Mouse (Mus musculus): Measurements from ENCODE around the gene Dusp1. TPM values are rescaled to one million over a fixed set of nuclear protein-coding genes. Genes with fewer than 3 reads are reported as not detected.

The Dusp1 gene
- total and polyA plus RNA-seq, 3 experiments: 61.4 to 122 (median 71.3) TPM

GRCm38 (mm10) chr17:26506997-26507871 lies 54.7 kb downstream of the Dusp1 start:
- Histone ChIP-seq H3K36me3 (ENCODE audit: control insufficient read depth, insufficient read depth, low read length) (peaks cover 20% of the 10 kb centered on the region), H3K9ac (ENCODE audit: low read depth, low read length) (peak overlapping the region; percentile 93), H3K27me3 (ENCODE audit: control insufficient read depth, insufficient read depth, low read length) (no peaks in the 10 kb centered on the region), H3K27ac (peak overlapping the region; percentile 100), H3K4me3 (peak overlapping the region; percentile 68), H3K79me2 (replicated peaks; ENCODE audit: control insufficient read depth, insufficient read depth, low read length) (no peaks in the 10 kb centered on the region; the same call in none of the 2 replicates), H3K4me1 (ENCODE audit: control insufficient read depth, insufficient read depth, low read length) (peaks cover 27% of the 10 kb centered on the region)
- intact Hi-C loops (cut with DNase I): no loop called here
- no peak for TF ChIP-seq CTCF (IDR thresholded peaks at IDR 0.05)
- TF ChIP-seq EP300 (IDR thresholded peaks at IDR 0.05; ENCODE audit: insufficient read depth, low read depth, low read length): peak; percentile 54; the same call in 1 of the 2 replicates
- peak; percentile 55 for TF ChIP-seq POLR2A (IDR thresholded peaks at IDR 0.05; ENCODE audit: insufficient read depth, low read depth, low read length)
- WGBS: under 1% methylated on average over 24 of the region's 24 CpGs
- peak; percentile 74 to 76 for DNase-seq

GRCm38 (mm10) chr17:26506031-26506641 lies 55.8 kb downstream of the Dusp1 start:
- H3K4me3 ChIP-seq: peak overlapping the region; percentile 68
- H3K4me1 ChIP-seq (ENCODE audit: control insufficient read depth, insufficient read depth, low read length): peaks cover 22% of the 10 kb centered on the region
- H3K79me2 ChIP-seq (replicated peaks; ENCODE audit: control insufficient read depth, insufficient read depth, low read length): no peaks in the 10 kb centered on the region; the same call in none of the 2 replicates
- 5% methylated on average over 14 of the region's 14 CpGs for WGBS
- H3K27me3 ChIP-seq (ENCODE audit: control insufficient read depth, insufficient read depth, low read length): no peaks in the 10 kb centered on the region
- intact Hi-C loops (cut with DNase I): no loop called here
- H3K9ac ChIP-seq (ENCODE audit: low read depth, low read length): peak overlapping the region; percentile 93
- peak; percentile 79 to 81 for DNase-seq
- H3K27ac ChIP-seq: peak overlapping the region; percentile 100
- H3K36me3 ChIP-seq (ENCODE audit: control insufficient read depth, insufficient read depth, low read length): peaks cover 20% of the 10 kb centered on the region
- peak; percentile 18; the same call in 1 of the 2 replicates for TF ChIP-seq CTCF (IDR thresholded peaks at IDR 0.05)
- peak; percentile 82 for TF ChIP-seq POLR2A (IDR thresholded peaks at IDR 0.05; ENCODE audit: insufficient read depth, low read depth, low read length)
- TF ChIP-seq EP300 (IDR thresholded peaks at IDR 0.05; ENCODE audit: insufficient read depth, low read depth, low read length): peak; percentile 39; the same call in 1 of the 2 replicates

DNA sequence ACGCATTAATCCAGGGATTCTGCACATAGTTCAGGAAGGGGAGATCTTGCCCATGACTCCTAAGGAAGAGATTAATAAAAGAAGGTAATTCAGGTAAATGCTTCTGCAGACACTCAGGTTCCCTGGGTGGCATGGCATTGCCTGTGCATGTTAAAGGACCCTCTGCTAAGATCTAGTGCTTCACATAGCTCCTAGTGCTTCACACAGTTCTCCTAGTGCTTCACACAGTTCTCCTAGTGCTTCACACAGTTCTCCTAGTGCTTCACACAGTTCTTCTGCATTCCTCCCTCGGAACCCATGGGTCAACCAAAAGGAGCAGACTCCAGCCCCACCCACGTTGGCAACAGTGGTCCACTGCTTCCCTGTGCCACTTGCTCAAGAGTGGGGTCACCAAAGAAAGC lies 56.7 kb downstream of the Dusp1 start:
- Histone ChIP-seq H3K36me3 (ENCODE audit: control insufficient read depth, insufficient read depth, low read length) (peaks cover 20% of the 10 kb centered on the region), H3K4me1 (ENCODE audit: control insufficient read depth, insufficient read depth, low read length) (peaks cover 22% of the 10 kb centered on the region), H3K27ac (peak overlapping the region; percentile 100), H3K27me3 (ENCODE audit: control insufficient read depth, insufficient read depth, low read length) (no peaks in the 10 kb centered on the region), H3K9ac (ENCODE audit: low read depth, low read length) (peak overlapping the region; percentile 65), H3K4me3 (peak overlapping the region; percentile 68), H3K79me2 (replicated peaks; ENCODE audit: control insufficient read depth, insufficient read depth, low read length) (no peaks in the 10 kb centered on the region; the same call in none of the 2 replicates)
- TF ChIP-seq POLR2A (IDR thresholded peaks at IDR 0.05; ENCODE audit: insufficient read depth, low read depth, low read length) (peak; percentile 74), EP300 (IDR thresholded peaks at IDR 0.05; ENCODE audit: insufficient read depth, low read depth, low read length) (peak; percentile 34; the same call in 1 of the 2 replicates), CTCF (IDR thresholded peaks at IDR 0.05) (no peak)
- peak in 1 of 2 experiments; percentile 55 for DNase-seq
- WGBS: 26% methylated on average over 3 of the region's 3 CpGs
- intact Hi-C loops (cut with DNase I): no loop called here

DNA sequence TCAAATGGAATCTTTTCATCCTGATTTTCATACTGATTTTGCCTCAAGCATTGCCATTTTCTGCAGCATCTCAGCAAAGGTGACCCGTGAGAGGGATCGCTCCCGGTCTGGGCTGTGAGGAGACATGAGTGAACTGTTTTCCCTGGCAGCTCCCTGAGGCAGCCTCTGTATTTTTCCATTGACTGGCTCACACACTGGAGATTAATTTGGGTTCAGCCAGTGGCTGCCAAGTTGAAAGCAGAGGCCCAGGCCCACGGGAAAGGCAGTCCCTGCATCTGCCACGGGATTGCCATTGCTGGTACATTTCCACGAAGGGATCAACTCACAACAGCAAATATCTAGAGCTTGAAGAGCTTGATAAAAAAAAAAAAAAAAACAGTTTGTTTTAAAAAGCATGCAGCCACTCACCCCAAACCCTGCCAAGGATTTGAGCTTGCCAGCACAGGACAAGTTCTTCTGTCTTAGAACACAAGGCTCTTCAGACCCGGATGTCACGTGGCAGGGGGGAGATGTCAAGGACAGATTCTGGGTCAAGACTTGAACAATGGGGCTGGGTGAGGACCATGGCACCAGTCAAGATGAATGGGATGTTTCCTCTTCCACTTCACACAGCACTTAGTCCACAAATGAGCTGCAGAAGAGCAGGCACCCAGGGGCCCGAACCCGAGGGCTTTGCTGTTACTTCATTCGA lies 57.8 kb downstream of the Dusp1 start:
- 4% methylated on average over 11 of the region's 11 CpGs for WGBS
- intact Hi-C loops (cut with DNase I): loop anchor here (1.0 kb wide), 1 partner anchor 15 kb away; no protein-coding TSS in a partner anchor
- peak; percentile 81 to 89 for DNase-seq
- TF ChIP-seq POLR2A (IDR thresholded peaks at IDR 0.05; ENCODE audit: insufficient read depth, low read depth, low read length) (peak; percentile 72), CTCF (IDR thresholded peaks at IDR 0.05) (no peak), EP300 (IDR thresholded peaks at IDR 0.05; ENCODE audit: insufficient read depth, low read depth, low read length) (peak; percentile 94)
- Histone ChIP-seq H3K27ac (peak overlapping the region; percentile 100), H3K79me2 (replicated peaks; ENCODE audit: control insufficient read depth, insufficient read depth, low read length) (no peaks in the 10 kb centered on the region; the same call in none of the 2 replicates), H3K36me3 (ENCODE audit: control insufficient read depth, insufficient read depth, low read length) (peaks cover 20% of the 10 kb centered on the region), H3K27me3 (ENCODE audit: control insufficient read depth, insufficient read depth, low read length) (no peaks in the 10 kb centered on the region), H3K4me3 (peak overlapping the region; percentile 68), H3K9ac (ENCODE audit: low read depth, low read length) (peak overlapping the region; percentile 66), H3K4me1 (ENCODE audit: control insufficient read depth, insufficient read depth, low read length) (peaks cover 18% of the 10 kb centered on the region)

DNA sequence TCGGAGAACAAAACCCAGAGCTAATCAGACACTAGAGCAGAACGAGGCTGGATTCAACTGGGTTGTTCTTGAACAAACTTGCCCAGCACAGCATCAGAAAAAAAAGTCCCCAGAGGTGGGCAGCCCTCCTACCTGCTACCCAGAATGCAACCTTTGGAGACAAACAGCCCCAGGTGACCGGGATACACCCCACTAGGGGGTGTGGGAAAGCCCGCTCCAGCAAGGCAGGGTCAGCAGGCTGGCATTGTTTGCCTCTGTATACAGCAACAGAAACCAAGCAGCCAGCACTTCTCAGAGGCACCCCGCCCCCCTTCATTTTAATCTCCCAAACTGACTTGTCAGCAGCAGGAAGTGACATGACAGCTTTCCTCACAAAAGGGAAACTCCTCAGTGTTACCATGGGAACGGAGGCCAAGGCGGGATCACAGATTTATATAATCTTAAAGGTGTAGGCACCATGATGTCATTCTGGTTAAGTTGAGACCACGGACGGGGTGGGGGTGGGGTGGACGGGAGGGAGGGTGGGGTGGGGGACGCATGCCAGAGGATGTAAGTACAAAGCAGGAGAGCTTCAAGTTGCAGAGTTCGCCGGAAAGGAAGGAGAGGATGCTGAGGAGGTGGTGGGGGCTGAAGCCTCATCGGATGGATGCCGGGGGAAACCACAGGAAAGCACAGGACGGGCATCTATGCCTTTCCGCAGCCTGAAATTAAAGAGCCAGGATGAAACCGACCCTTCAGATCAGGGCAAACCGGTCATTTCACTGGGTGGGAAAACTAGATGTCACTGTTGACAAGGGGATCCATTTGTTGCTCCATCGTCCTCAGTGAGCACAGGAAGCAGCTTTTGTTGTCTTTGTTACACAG lies 58.9 kb downstream of the Dusp1 start:
- Histone ChIP-seq H3K4me3 (peak overlapping the region; percentile 37), H3K4me1 (ENCODE audit: control insufficient read depth, insufficient read depth, low read length) (peaks cover 22% of the 10 kb centered on the region), H3K27ac (peak overlapping the region; percentile 100), H3K27me3 (ENCODE audit: control insufficient read depth, insufficient read depth, low read length) (no peaks in the 10 kb centered on the region), H3K36me3 (ENCODE audit: control insufficient read depth, insufficient read depth, low read length) (peaks cover 20% of the 10 kb centered on the region), H3K9ac (ENCODE audit: low read depth, low read length) (peak overlapping the region; percentile 73), H3K79me2 (replicated peaks; ENCODE audit: control insufficient read depth, insufficient read depth, low read length) (no peaks in the 10 kb centered on the region; the same call in none of the 2 replicates)
- 2% methylated on average over 20 of the region's 20 CpGs for WGBS
- intact Hi-C loops (cut with DNase I): no loop called here
- TF ChIP-seq CTCF (IDR thresholded peaks at IDR 0.05): peak; percentile 25
- TF ChIP-seq EP300 (IDR thresholded peaks at IDR 0.05; ENCODE audit: insufficient read depth, low read depth, low read length): peak; percentile 98
- 0 out of 2 replicates have a peak, but pooled peaks have one; percentile 9 for TF ChIP-seq POLR2A (IDR thresholded peaks at IDR 0.05; ENCODE audit: insufficient read depth, low read depth, low read length)
- peak; percentile 77 to 86 for DNase-seq

Measured in heart, adult 2 months (tissue).